Mouse (Mus musculus): ENCODE measurements around the gene Gm11213. TPM values are rescaled to one million over a fixed set of nuclear protein-coding genes. Genes with fewer than 3 reads are reported as not detected.

Gm11213 gene
- total RNA-seq, 1 experiment from 2014 or later: not detected

GRCm38 (mm10) chr4:63553789-63554576 lies 51.1 kb downstream of the Gm11213 start:
- peak; percentile 23; the same call in 1 of the 2 replicates for ATAC-seq (replicated peaks; ENCODE audit: insufficient number of reproducible peaks, low FRiP score, low TSS enrichment, poor library complexity, severe bottlenecking)

GRCm38 (mm10) chr4:63552865-63553264 lies 52.2 kb downstream of the Gm11213 start:
- no peak for ATAC-seq (replicated peaks; ENCODE audit: insufficient number of reproducible peaks, low FRiP score, low TSS enrichment, poor library complexity, severe bottlenecking)

- no peak for ATAC-seq (replicated peaks; ENCODE audit: insufficient number of reproducible peaks, low FRiP score, low TSS enrichment, poor library complexity, severe bottlenecking)
Measured at GRCm38 (mm10) chr4:63550908-63551307, 54.2 kb downstream of the Gm11213 start.

GRCm38 (mm10) chr4:63548491-63548890 lies 56.6 kb downstream of the Gm11213 start:
- ATAC-seq (replicated peaks; ENCODE audit: insufficient number of reproducible peaks, low FRiP score, low TSS enrichment, poor library complexity, severe bottlenecking): no peak

GRCm38 (mm10) chr4:63547799-63548198 lies 57.3 kb downstream of the Gm11213 start:
- ATAC-seq (replicated peaks; ENCODE audit: insufficient number of reproducible peaks, low FRiP score, low TSS enrichment, poor library complexity, severe bottlenecking): no peak

Other genes with a start within 250 kb of the Gm11213 start
- gene Orm3, start 249.1 kb downstream of the Gm11213 start, total RNA-seq (2017): not detected in 3 replicates
- gene Orm2, start 242.8 kb downstream of the Gm11213 start, total RNA-seq (2017): not detected in 3 replicates
- 70.1 to 153 TPM (median 72.2 TPM) in 3 replicates for gene Akna, start 201.9 kb downstream of the Gm11213 start, total RNA-seq (2017)
- gene Whrn, start 109.3 kb downstream of the Gm11213 start, total RNA-seq (2017): 0.78 to 3.2 TPM (median 0.85 TPM) in 3 replicates
- 72.4 to 128 TPM (median 93.3 TPM) in 3 replicates for gene Atp6v1g1, start 60.5 kb downstream of the Gm11213 start, total RNA-seq (2017)
- gene Tmem268, start 46.5 kb downstream of the Gm11213 start, total RNA-seq (2017): 5.0 to 42.9 TPM (median 14.7 TPM) in 3 replicates
- not detected in 3 replicates for gene Tex48, start 17.2 kb upstream of the Gm11213 start, total RNA-seq (2017)
- not detected in 3 replicates for gene Gm11214, start 58.1 kb upstream of the Gm11213 start, total RNA-seq (2017)
- gene Tnfsf15, start 139.9 kb upstream of the Gm11213 start, total RNA-seq (2017): not detected in 3 replicates